Mouse (Mus musculus): ENCODE data around the gene Ffar2. TPM values are rescaled to one million over a fixed set of nuclear protein-coding genes. Genes with fewer than 3 reads are reported as not detected.

Ffar2 gene
- total RNA-seq (2023) = 10 to 100 TPM; 41.2 to 51.1 TPM

DNA sequence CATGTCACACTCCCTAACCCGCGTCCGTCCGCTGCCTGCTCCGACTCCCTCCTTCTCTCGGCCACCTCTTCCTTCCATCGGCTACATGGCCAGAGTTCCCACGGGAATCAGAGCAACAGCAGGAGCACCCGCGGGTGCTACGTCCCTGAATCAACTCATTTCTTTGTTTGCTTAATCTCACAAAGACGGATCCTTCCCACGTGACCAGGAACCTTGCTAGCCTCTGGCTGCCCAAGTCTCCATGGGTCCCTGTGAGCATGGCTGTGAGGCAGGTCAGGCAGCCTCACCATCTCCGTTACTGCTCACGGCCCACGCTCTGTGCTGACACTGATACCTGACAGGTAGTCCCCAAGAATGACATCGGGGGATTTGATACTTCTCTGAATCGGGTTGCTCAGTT, at the start of gene Ffar2:
Ffar2 (minus strand) TSS at position 101 of the 400 bp plus-strand sequence.

GRCm38 (mm10) chr7:30861464-30861863, 37.9 kb upstream of the Ffar2 start, which contains the start of gene Ffar1:
Gene Ffar1 (minus strand): TSS chr7:30861564.

DNA sequence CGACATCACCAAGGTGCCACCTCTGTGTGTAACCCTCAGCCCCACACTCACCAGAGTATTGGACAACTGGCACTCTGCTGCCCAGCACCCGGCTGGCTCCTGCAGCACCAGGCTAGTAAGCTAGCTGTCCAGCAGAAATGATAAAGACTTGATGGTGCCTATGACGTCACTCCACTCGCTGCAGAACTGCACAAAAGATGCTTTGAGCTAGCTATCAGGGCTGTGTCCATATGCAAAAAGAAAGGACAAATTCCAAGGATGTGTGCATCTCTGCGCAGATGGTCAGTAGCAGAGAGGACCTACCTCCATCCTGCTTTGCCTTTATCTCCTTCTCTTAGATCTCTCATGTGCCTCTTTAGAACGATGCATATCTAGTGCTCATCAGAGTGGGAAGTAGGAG, 32.5 kb upstream of the Ffar2 start, which contains the start of gene Ffar3:
Ffar3 (minus strand) TSS at position 101 of the 400 bp plus-strand sequence.

DNA sequence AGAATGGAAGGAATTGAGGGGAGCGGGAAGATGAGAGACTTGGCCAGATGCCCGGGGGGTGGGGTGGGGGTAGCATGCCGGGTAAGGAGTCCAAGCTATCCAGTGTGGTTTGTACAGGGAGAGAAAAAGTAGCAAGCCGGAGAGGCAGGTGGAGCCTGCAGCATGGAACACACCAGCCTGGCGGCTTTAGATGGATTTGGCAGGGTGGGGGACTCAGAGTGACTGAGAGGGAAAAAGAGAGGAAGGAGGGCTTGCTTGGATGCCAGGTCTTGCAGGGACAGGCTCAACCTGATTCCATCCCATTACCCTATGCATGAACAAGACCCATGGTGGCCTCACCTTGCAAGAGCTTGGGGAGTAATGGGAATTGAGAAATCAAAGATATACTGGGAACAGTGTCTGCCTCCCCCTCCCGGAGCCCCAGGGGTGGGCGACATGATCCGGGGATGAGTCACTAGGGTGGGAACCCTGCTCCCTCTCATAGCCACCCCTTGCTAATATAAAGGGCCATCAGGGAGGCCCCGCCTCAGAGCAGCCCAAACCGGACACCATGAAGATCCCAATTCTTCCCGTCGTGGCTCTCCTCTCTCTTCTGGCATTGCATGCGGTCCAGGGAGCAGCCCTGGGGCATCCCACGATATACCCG, 36.1 kb downstream of the Ffar2 start, which contains the start of gene Krtdap:
Krtdap (plus strand) TSS at position 520 of the 646 bp plus-strand sequence.

Other genes with a start within 250 kb of the Ffar2 start
- gene Kmt2b, start 235.0 kb downstream of the Ffar2 start, total RNA-seq (2023) = 10 to 100 TPM; 51.8 to 52.4 TPM
- gene Zbtb32, start 224.9 kb downstream of the Ffar2 start, total RNA-seq (2023) = under 1 TPM in 1 of 2 experiments, not detected in 1; 0.44 TPM
- under 1 TPM in 1 of 2 experiments, not detected in 1; 0.29 TPM for gene Upk1a, start 210.9 kb downstream of the Ffar2 start, total RNA-seq (2023)
- 100 to 1,000 TPM; 236 to 278 TPM for gene Cox6b1, start 197.6 kb downstream of the Ffar2 start, total RNA-seq (2023)
- not detected for gene Etv2, start 187.9 kb downstream of the Ffar2 start, total RNA-seq (2023)
- 10 to 100 TPM; 73.6 to 73.7 TPM for gene Rbm42, start 173.5 kb downstream of the Ffar2 start, total RNA-seq (2023)
- 10 to 100 TPM; 19.2 to 25.8 TPM for gene Haus5, start 158.8 kb downstream of the Ffar2 start, total RNA-seq (2023)
- not detected for gene Pmis2, start 152.2 kb downstream of the Ffar2 start, total RNA-seq (2023)
- not detected for gene 2200002J24Rik, start 124.8 kb downstream of the Ffar2 start, total RNA-seq (2023)
- under 1 TPM in 1 of 2 experiments, not detected in 1; 0.99 TPM for gene Atp4a, start 111.6 kb downstream of the Ffar2 start, total RNA-seq (2023)
- 10 to 100 TPM; 35.2 to 35.7 TPM for gene Tmem147, start 94.2 kb downstream of the Ffar2 start, total RNA-seq (2023)
- gene Gapdhs, start 80.1 kb downstream of the Ffar2 start, total RNA-seq (2023) = not detected
- gene Sbsn, start 72.3 kb downstream of the Ffar2 start, total RNA-seq (2023) = 1 to 10 TPM; 1.3 to 2.7 TPM
- 1 to 10 TPM; 2.8 to 4.5 TPM for gene Dmkn, start 60.0 kb downstream of the Ffar2 start, total RNA-seq (2023)
- gene Krtdap, start 35.9 kb downstream of the Ffar2 start, total RNA-seq (2023) = not detected
- not detected for gene Ffar3, start 32.4 kb upstream of the Ffar2 start, total RNA-seq (2023)
- gene Ffar1, start 37.8 kb upstream of the Ffar2 start, total RNA-seq (2023) = not detected
- 1 to 10 TPM; 2.2 to 3.4 TPM for gene Cd22, start 56.6 kb upstream of the Ffar2 start, total RNA-seq (2023)
- 1 to 10 TPM; 1.3 to 1.6 TPM for gene Mag, start 91.1 kb upstream of the Ffar2 start, total RNA-seq (2023)
- not detected for gene Hamp2, start 100.9 kb upstream of the Ffar2 start, total RNA-seq (2023)
- not detected for gene Hamp, start 120.3 kb upstream of the Ffar2 start, total RNA-seq (2023)
- gene Usf2, start 133.0 kb upstream of the Ffar2 start, total RNA-seq (2023) = 100 to 1,000 TPM; 119 to 124 TPM
- 1 to 10 TPM; 2.5 to 3.2 TPM for gene Lsr, start 149.7 kb upstream of the Ffar2 start, total RNA-seq (2023)
- gene Fam187b, start 150.0 kb upstream of the Ffar2 start, total RNA-seq (2023) = under 1 TPM; 0.46 to 0.72 TPM
- 100 to 1,000 TPM; 644 to 721 TPM for gene Fxyd5, start 218.7 kb upstream of the Ffar2 start, total RNA-seq (2023)
- gene Fxyd7, start 227.7 kb upstream of the Ffar2 start, total RNA-seq (2023) = not detected
- not detected for gene Fxyd1, start 233.4 kb upstream of the Ffar2 start, total RNA-seq (2023)
- not detected for gene Lgi4, start 235.6 kb upstream of the Ffar2 start, total RNA-seq (2023)